Mouse (Mus musculus): ENCODE data around the gene Ccdc182.

Gene Ccdc182

GRCm38 (mm10) chr11:88328813-88329595 is 35.1 kb downstream of the Ccdc182 start:
- DNase-seq (ENCODE audit: low spot score): no peak

GRCm38 (mm10) chr11:88330799-88331198 is 36.9 kb downstream of the Ccdc182 start:
- no peak for DNase-seq (ENCODE audit: low spot score)

- DNase-seq (ENCODE audit: low spot score): no peak
These were observed 37.9 kb downstream of the Ccdc182 start for GRCm38 (mm10) chr11:88331722-88332121.

- no peak for DNase-seq (ENCODE audit: low spot score)
These were observed 38.6 kb downstream of the Ccdc182 start for GRCm38 (mm10) chr11:88332309-88332934.

- no peak for DNase-seq (ENCODE audit: low spot score)
These were observed 41.0 kb downstream of the Ccdc182 start for GRCm38 (mm10) chr11:88334893-88335292.

- DNase-seq (ENCODE audit: low spot score): no peak
These were observed 44.1 kb downstream of the Ccdc182 start for GRCm38 (mm10) chr11:88337926-88338325.
